Mouse (Mus musculus) CD4-positive, CD25-positive, alpha-beta regulatory T cell, adult 9 weeks (primary cell): ENCODE measurements around the gene Defb48. TPM values are rescaled to one million over a fixed set of nuclear protein-coding genes. Genes with fewer than 3 reads are reported as not detected.

Experiments
- polyA plus RNA-seq: library from polyadenylated mRNA; unstranded; fragments of 100-300 nt; shearing (Covaris generic); gene quantifications from one replicate; pipeline ENCODE4 v1.2.1, GENCODE M21; 2017

The Defb48 gene
- polyA plus RNA-seq = not detected

DNA sequence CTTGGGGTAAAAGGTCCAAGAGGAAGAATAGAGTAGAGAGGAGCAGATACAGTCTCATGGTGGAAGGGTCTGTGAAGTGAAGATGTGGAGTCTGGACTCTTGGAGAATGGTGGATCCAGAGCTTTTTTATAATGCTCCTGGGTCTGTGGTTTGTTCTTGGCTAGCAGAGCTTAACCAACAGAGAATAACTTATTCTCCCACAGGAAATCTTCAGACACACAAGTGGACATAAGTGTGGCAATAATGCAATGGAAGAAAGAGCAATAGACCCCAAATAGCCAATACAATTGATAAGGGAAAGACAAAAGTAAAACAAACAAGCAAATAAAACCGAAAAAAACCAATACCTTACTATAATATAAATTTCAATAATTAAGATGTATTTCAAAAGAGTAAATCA lies at the start of gene Defb48:
Gene Defb48 (minus strand): TSS at position 101 of the 400 bp plus-strand sequence.

GRCm38 (mm10) chr14:63011471-63011870 lies 27.2 kb upstream of the Defb48 start, which contains the start of gene Defb43:
Gene Defb43 (plus strand): TSS chr14:63011771.

DNA sequence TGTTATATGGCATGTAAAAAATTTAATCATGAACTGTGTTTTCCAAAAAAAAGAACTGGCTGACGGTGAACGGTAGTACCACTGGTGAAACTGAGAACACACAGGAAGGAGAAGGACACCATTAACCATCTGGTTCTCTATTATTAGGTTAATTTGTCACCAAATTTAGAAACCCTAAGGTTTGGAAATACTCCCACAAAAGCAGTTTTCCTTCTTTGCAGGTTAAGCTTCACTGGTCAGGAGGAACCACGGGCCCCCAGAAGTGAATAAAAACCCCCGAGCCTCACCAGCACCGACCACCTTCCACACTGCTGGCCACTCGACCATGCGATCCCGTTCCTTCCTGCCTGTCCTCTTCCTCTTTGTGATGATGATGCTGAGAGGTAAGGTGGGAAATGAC lies 13.5 kb upstream of the Defb48 start, which contains the start of gene Defb47:
Gene Defb47 (plus strand): TSS at position 301 of the 400 bp plus-strand sequence.

Other genes with a start within 250 kb of the Defb48 start
- gene Ints6, start 223.3 kb downstream of the Defb48 start, polyA plus RNA-seq = 46.1 TPM
- 6.9 TPM for gene Wdfy2, start 146.8 kb downstream of the Defb48 start, polyA plus RNA-seq
- not detected for gene Defb47, start 13.6 kb upstream of the Defb48 start, polyA plus RNA-seq
- not detected for gene Defb43, start 27.3 kb upstream of the Defb48 start, polyA plus RNA-seq
- gene Defb42, start 62.5 kb upstream of the Defb48 start, polyA plus RNA-seq = 0.21 TPM
- not detected for gene Defb30, start 65.5 kb upstream of the Defb48 start, polyA plus RNA-seq